Mouse (Mus musculus): ENCODE data around the gene 4930469K13Rik.
A peak's percentile ranks its signal among the peaks of the same experiment; 100 is the strongest.

The 4930469K13Rik gene

GRCm38 (mm10) chr11:34035909-34036658 lies 62.3 kb downstream of the 4930469K13Rik start:
- DNase-seq (ENCODE audit: low spot score in 2 of 2) = no peak

- DNase-seq (ENCODE audit: low spot score in 2 of 2) = no peak
Observed at GRCm38 (mm10) chr11:34034794-34035193, 63.6 kb downstream of the 4930469K13Rik start.

GRCm38 (mm10) chr11:34034008-34034505 lies 64.3 kb downstream of the 4930469K13Rik start:
- DNase-seq (ENCODE audit: low spot score in 2 of 2) = no peak

- DNase-seq (ENCODE audit: low spot score in 2 of 2) = peak in 1 of 2 experiments; percentile 55
Observed at GRCm38 (mm10) chr11:34031015-34031805, 67.1 kb downstream of the 4930469K13Rik start.

- DNase-seq (ENCODE audit: low spot score in 2 of 2) = no peak
Observed at GRCm38 (mm10) chr11:34029658-34030057, 68.7 kb downstream of the 4930469K13Rik start.

- DNase-seq (ENCODE audit: low spot score in 2 of 2) = no peak
Observed at GRCm38 (mm10) chr11:34025091-34025490, 73.3 kb downstream of the 4930469K13Rik start.

GRCm38 (mm10) chr11:34012007-34012652 lies 86.2 kb downstream of the 4930469K13Rik start:
- no peak for DNase-seq (ENCODE audit: low spot score in 2 of 2)

- DNase-seq (ENCODE audit: low spot score in 2 of 2) = no peak
Observed at GRCm38 (mm10) chr11:34010859-34011172, 87.5 kb downstream of the 4930469K13Rik start.

- no peak for DNase-seq (ENCODE audit: low spot score in 2 of 2)
Observed at GRCm38 (mm10) chr11:34010133-34010858, 88.1 kb downstream of the 4930469K13Rik start.

- DNase-seq (ENCODE audit: low spot score in 2 of 2) = no peak
Observed at GRCm38 (mm10) chr11:34009316-34010087, 88.9 kb downstream of the 4930469K13Rik start.

- peak; percentile 43 to 74 for DNase-seq (ENCODE audit: low spot score in 2 of 2)
Observed at GRCm38 (mm10) chr11:34008702-34009101, 89.7 kb downstream of the 4930469K13Rik start.

GRCm38 (mm10) chr11:34008214-34008613 lies 90.1 kb downstream of the 4930469K13Rik start:
- DNase-seq (ENCODE audit: low spot score in 2 of 2) = peak; percentile 18 to 56

- no peak for DNase-seq (ENCODE audit: low spot score in 2 of 2)
Observed at GRCm38 (mm10) chr11:34007616-34008015, 90.7 kb downstream of the 4930469K13Rik start.

GRCm38 (mm10) chr11:34002593-34002965 lies 95.8 kb downstream of the 4930469K13Rik start:
- DNase-seq (ENCODE audit: low spot score in 2 of 2) = no peak

GRCm38 (mm10) chr11:34001938-34002592 lies 96.3 kb downstream of the 4930469K13Rik start:
- peak; percentile 42 to 72 for DNase-seq (ENCODE audit: low spot score in 2 of 2)

- no peak for DNase-seq (ENCODE audit: low spot score in 2 of 2)
Observed at GRCm38 (mm10) chr11:34000416-34000815, 97.9 kb downstream of the 4930469K13Rik start.

GRCm38 (mm10) chr11:33998244-33998643 lies 100.1 kb downstream of the 4930469K13Rik start:
- no peak for DNase-seq (ENCODE audit: low spot score in 2 of 2)

- no peak for DNase-seq (ENCODE audit: low spot score in 2 of 2)
Observed at GRCm38 (mm10) chr11:33993496-33993895, 104.9 kb downstream of the 4930469K13Rik start.

- DNase-seq (ENCODE audit: low spot score in 2 of 2) = no peak
Observed at GRCm38 (mm10) chr11:33992938-33993337, 105.4 kb downstream of the 4930469K13Rik start, which contains the start of gene Kcnip1. Gene Kcnip1, minus strand, starts transcription at chr11:33993152.

GRCm38 (mm10) chr11:33990002-33990401 lies 108.4 kb downstream of the 4930469K13Rik start:
- no peak for DNase-seq (ENCODE audit: low spot score in 2 of 2)

All from spleen, postnatal 10 days (tissue).